Mouse (Mus musculus): ENCODE data around the gene Olfr1163. TPM values are rescaled to one million over a fixed set of nuclear protein-coding genes. Genes with fewer than 3 reads are reported as not detected.
"Not testable (repeated sequence)": the region's sequence is repeated elsewhere in the genome, so short reads cannot be mapped to it uniquely, and the experiment has no call there.

Gene Olfr1163
- total RNA-seq (2021) (not detected), polyA plus RNA-seq (2012; rRNA removed) (not detected in 2 replicates)
- long read RNA-seq = 0 reads

- no peak for DNase-seq
Observed at GRCm38 (mm10) chr2:88071730-88072129, at the start of gene Olfr1163. Olfr1163 (minus strand) TSS chr2:88071830.

- no peak for DNase-seq
Observed at GRCm38 (mm10) chr2:88093866-88094265, 22.2 kb upstream of the Olfr1163 start, which contains the start of gene Olfr1164. Olfr1164 (minus strand) TSS chr2:88093966.

GRCm38 (mm10) chr2:88063587-88063986, 8.0 kb downstream of the Olfr1163 start:
- DNase-seq = no peak

- no peak for DNase-seq
Observed at GRCm38 (mm10) chr2:88051029-88051428, 20.6 kb downstream of the Olfr1163 start, which contains the start of gene Olfr1162. Olfr1162 (minus strand) TSS chr2:88051129.

- no peak for DNase-seq
Observed at GRCm38 (mm10) chr2:88037599-88037998, 34.0 kb downstream of the Olfr1163 start, which contains the start of gene Olfr73. Olfr73 (minus strand) TSS chr2:88037699.

GRCm38 (mm10) chr2:88022474-88022873, 49.2 kb downstream of the Olfr1163 start, which contains the start of gene Olfr1161:
Olfr1161 (plus strand) TSS chr2:88022774.
- not testable (repeated sequence) for DNase-seq

Other genes starting within 250 kb of the Olfr1163 start
- gene Olfr1148, start 241.3 kb downstream of the Olfr1163 start, total RNA-seq (2021) = not detected
- not detected in 2 replicates for gene Olfr1148, start 241.3 kb downstream of the Olfr1163 start, polyA plus RNA-seq (2012; rRNA removed)
- gene Olfr1150-ps1, start 227.8 kb downstream of the Olfr1163 start, total RNA-seq (2021) = not detected
- gene Olfr1150-ps1, start 227.8 kb downstream of the Olfr1163 start, polyA plus RNA-seq (2012; rRNA removed) = not detected in 2 replicates
- not detected for gene Olfr1151, start 216.0 kb downstream of the Olfr1163 start, total RNA-seq (2021)
- gene Olfr1151, start 216.0 kb downstream of the Olfr1163 start, polyA plus RNA-seq (2012; rRNA removed) = not detected in 2 replicates
- not detected for gene Olfr1152, start 205.3 kb downstream of the Olfr1163 start, total RNA-seq (2021)
- not detected in 2 replicates for gene Olfr1152, start 205.3 kb downstream of the Olfr1163 start, polyA plus RNA-seq (2012; rRNA removed)
- gene Olfr1153, start 176.9 kb downstream of the Olfr1163 start, total RNA-seq (2021) = not detected
- not detected in 2 replicates for gene Olfr1153, start 176.9 kb downstream of the Olfr1163 start, polyA plus RNA-seq (2012; rRNA removed)
- not detected for gene Olfr1154, start 166.7 kb downstream of the Olfr1163 start, total RNA-seq (2021)
- not detected in 2 replicates for gene Olfr1154, start 166.7 kb downstream of the Olfr1163 start, polyA plus RNA-seq (2012; rRNA removed)
- not detected for gene Olfr1155, start 126.7 kb downstream of the Olfr1163 start, total RNA-seq (2021)
- gene Olfr1155, start 126.7 kb downstream of the Olfr1163 start, polyA plus RNA-seq (2012; rRNA removed) = not detected in 2 replicates
- not detected for gene Olfr1156, start 118.7 kb downstream of the Olfr1163 start, total RNA-seq (2021)
- gene Olfr1156, start 118.7 kb downstream of the Olfr1163 start, polyA plus RNA-seq (2012; rRNA removed) = not detected in 2 replicates
- gene Olfr1157, start 103.5 kb downstream of the Olfr1163 start, total RNA-seq (2021) = not detected
- gene Olfr1157, start 103.5 kb downstream of the Olfr1163 start, polyA plus RNA-seq (2012; rRNA removed) = not detected in 2 replicates
- gene Olfr74, start 97.2 kb downstream of the Olfr1163 start, total RNA-seq (2021) = not detected
- gene Olfr74, start 97.2 kb downstream of the Olfr1163 start, polyA plus RNA-seq (2012; rRNA removed) = not detected in 2 replicates
- gene Olfr1158, start 81.7 kb downstream of the Olfr1163 start, total RNA-seq (2021) = not detected
- gene Olfr1158, start 81.7 kb downstream of the Olfr1163 start, polyA plus RNA-seq (2012; rRNA removed) = not detected in 2 replicates
- not detected for gene Olfr1160, start 63.6 kb downstream of the Olfr1163 start, total RNA-seq (2021)
- gene Olfr1160, start 63.6 kb downstream of the Olfr1163 start, polyA plus RNA-seq (2012; rRNA removed) = not detected in 2 replicates
- gene Olfr1161, start 49.1 kb downstream of the Olfr1163 start, total RNA-seq (2021) = not detected
- not detected in 2 replicates for gene Olfr1161, start 49.1 kb downstream of the Olfr1163 start, polyA plus RNA-seq (2012; rRNA removed)
- gene Olfr73, start 34.1 kb downstream of the Olfr1163 start, total RNA-seq (2021) = not detected
- gene Olfr73, start 34.1 kb downstream of the Olfr1163 start, polyA plus RNA-seq (2012; rRNA removed) = not detected in 2 replicates
- not detected for gene Olfr1162, start 20.7 kb downstream of the Olfr1163 start, total RNA-seq (2021)
- gene Olfr1162, start 20.7 kb downstream of the Olfr1163 start, polyA plus RNA-seq (2012; rRNA removed) = not detected in 2 replicates
- not detected for gene Olfr1164, start 22.1 kb upstream of the Olfr1163 start, total RNA-seq (2021)
- gene Olfr1164, start 22.1 kb upstream of the Olfr1163 start, polyA plus RNA-seq (2012; rRNA removed) = not detected in 2 replicates
- not detected for gene Olfr1166, start 56.4 kb upstream of the Olfr1163 start, total RNA-seq (2021)
- gene Olfr1166, start 56.4 kb upstream of the Olfr1163 start, polyA plus RNA-seq (2012; rRNA removed) = not detected in 2 replicates
- gene Olfr1167, start 83.4 kb upstream of the Olfr1163 start, total RNA-seq (2021) = not detected
- gene Olfr1167, start 83.4 kb upstream of the Olfr1163 start, polyA plus RNA-seq (2012; rRNA removed) = not detected in 2 replicates
- not detected for gene Olfr1168, start 110.0 kb upstream of the Olfr1163 start, total RNA-seq (2021)
- gene Olfr1168, start 110.0 kb upstream of the Olfr1163 start, polyA plus RNA-seq (2012; rRNA removed) = not detected in 2 replicates
- not detected for gene Olfr1170, start 156.5 kb upstream of the Olfr1163 start, total RNA-seq (2021)
- gene Olfr1170, start 156.5 kb upstream of the Olfr1163 start, polyA plus RNA-seq (2012; rRNA removed) = not detected in 2 replicates
- gene Olfr1173, start 208.0 kb upstream of the Olfr1163 start, total RNA-seq (2021) = not detected
- not detected in 2 replicates for gene Olfr1173, start 208.0 kb upstream of the Olfr1163 start, polyA plus RNA-seq (2012; rRNA removed)
- not detected for gene Olfr1174-ps, start 243.3 kb upstream of the Olfr1163 start, total RNA-seq (2021)
- not detected in 2 replicates for gene Olfr1174-ps, start 243.3 kb upstream of the Olfr1163 start, polyA plus RNA-seq (2012; rRNA removed)